Mouse (Mus musculus) regulatory T cell (primary cell): ENCODE results near the gene Per2.

Source experiments
- in situ Hi-C: fragments of 300-600 bp; cut with MboI, MseI; formaldehyde crosslinking; loops from one replicate; pipeline ENCODE4 v1.15.1; 2025; ENCODE audit warnings: high pct_unique_total_duplicates

The Per2 gene

DNA sequence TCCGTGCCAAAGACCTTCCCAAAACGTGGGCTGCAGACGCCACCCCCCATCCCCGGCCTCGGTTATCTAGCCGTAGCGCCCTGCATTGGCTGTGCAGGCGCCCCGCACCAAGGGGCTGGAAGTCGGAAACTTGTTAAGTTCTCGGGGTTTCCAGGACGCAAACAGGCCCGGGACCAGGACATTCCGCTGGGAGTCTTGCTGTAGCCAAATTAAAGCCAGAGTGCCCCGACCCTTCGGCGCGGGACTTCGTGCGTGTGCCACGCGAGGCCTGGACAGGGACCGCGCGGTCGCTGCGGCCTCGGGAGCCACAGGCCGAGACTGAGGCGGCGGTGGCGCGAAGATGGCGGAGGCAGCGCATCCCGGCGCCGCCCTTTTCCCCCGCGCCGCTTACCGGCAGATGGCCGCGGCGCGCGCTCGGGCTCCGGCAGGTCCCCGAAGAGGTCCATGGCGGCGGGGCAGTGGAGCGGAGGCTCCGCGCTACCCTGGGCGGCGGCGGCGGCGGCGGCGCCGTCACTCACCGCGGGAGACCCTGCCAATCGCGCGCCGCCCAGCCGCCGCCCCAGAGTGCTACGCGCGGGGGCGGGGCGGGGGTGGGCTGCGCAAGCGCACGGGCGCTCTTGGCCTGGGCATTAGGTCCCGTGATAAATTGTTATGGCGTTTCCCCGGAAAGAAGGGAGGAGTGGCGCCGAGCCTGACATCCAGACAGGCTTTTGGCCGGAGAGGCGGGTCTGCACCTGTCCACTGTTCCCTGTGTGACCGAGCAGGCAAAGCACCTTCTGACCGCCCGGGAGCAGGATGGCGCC is 60.7 kb downstream of the Per2 start, which contains the start of gene Ilkap:
TSS of gene Ilkap (minus strand) at position 556 of the 803 bp plus-strand sequence.
- in situ Hi-C loops = no loop called here

DNA sequence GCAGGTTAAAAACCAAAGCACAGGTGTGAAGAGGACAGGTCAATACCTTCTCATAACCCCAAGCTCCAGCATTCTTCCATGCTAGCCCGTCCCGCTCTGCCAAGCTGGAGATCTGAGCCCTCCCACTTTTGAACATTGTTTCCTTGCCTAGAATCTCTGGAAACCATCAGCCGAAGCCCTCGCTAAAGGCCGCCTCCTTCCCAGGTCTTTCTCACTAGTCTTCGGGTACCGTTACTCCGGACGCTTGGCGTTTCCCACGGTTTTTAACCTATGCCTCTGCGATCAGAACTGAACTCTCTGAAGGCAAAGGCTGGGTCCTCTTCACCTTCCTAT is 61.2 kb downstream of the Per2 start:
- in situ Hi-C loops = no loop called here

DNA sequence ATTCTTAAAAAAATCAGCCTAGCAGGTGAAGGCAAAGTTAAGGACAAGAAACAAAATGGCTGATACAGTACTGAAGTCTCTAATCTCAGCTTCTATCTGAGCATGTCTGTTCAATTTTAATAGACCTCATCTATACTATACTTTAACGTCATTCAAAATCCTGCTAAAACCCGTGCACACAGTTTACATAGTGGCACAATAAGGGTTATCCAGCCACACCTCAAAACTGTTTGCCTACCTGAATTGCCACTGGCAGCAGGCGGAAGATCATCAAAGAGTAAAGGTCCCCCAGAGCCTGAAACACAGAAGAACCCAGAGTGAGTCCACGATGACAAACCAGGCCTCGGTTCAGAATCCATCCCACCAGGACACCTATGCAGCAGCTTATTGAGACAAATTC is 68.8 kb downstream of the Per2 start:
- in situ Hi-C loops = no loop called here

DNA sequence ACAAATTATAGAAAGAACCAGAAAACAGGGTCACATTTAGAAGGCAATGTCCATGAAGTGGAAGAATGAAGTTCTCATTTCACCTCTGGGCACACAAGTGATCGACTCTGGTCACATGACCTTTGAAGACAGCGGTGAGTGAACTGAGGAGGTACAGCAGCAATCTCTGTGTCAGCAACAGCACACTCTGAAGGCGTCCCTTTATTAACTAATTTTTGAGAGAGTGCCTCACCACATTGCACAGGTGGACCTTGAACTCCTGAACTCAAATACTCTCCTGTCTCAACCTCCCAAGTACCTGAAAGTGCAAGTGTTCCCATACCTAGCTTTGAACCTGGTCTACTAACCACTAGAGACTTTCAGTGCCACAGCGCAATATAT is 78.0 kb downstream of the Per2 start:
- in situ Hi-C loops = no loop called here

DNA sequence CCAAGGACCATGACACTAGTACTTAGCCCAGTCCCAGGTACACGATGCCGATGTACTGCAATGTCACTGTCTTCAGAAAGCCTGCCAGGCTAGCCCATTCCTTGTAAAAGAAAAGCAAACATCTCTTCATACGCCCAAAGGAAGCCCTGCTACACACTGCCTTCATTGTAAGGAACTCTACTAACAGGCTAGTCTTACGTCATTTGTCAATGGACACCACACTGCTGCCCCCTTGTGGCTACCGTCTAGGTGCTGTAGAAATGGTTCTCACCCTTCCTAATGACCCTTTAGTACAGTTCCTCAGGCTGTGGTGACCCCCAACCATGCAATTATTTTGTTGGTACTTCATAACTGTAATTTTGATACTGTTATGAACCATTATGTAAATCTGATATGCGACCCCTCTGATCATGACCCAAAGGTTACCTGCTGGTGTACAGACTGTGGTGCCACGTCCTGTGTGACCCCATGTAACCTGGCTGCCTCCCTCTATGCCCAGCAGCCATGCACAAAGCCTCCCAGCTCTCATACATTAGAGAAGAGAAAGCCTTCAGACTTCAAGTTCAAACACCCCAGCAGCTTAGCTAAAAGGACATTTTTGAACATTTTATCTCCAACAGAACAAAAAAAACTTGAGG is 78.6 kb downstream of the Per2 start:
- in situ Hi-C loops = no loop called here

DNA sequence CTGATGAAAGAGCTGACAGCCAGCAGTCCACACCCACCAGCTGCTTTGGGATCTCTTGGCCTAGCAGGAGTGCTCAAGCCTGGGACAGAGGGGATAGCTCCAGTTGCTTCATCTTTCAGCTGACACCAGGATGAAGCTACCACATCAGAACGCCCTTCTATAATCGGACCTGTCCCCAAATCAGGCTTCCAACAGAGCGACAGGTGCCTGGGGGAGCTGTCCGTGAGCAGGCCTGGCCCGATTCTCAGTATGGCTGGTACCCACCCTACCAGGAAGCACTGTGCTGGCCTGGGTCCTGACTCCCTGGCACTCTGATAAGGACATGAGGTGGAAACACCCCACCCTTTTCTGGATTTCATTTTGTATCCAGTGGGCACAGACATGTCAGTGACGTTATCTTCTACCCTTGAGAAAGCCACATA is 85.7 kb downstream of the Per2 start:
- in situ Hi-C loops = loop anchor here (10.0 kb wide), 1 partner anchor 1091 kb away; no protein-coding TSS in a partner anchor

DNA sequence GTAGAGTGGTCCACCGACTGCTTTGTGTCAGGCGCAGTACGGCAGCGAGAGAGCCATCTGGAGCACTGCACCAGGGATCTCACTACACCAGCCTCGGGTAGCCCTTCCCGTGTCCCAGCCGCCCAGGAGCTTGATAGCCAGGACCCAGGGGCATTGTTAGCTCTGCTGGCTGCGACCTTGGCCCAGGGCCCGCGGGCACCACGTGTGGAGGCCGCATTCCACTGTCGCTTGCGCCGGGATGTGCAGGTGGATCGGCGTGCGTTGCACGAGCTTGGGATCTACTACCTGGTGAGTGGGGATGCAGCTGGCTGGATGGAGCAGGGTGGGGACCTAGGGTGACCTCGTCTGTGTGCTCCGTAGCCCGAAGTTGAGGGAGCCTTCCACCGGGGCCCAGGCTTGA is 89.1 kb downstream of the Per2 start:
- in situ Hi-C loops = loop anchor here (10.0 kb wide), 1 partner anchor 1095 kb away; no protein-coding TSS in a partner anchor

DNA sequence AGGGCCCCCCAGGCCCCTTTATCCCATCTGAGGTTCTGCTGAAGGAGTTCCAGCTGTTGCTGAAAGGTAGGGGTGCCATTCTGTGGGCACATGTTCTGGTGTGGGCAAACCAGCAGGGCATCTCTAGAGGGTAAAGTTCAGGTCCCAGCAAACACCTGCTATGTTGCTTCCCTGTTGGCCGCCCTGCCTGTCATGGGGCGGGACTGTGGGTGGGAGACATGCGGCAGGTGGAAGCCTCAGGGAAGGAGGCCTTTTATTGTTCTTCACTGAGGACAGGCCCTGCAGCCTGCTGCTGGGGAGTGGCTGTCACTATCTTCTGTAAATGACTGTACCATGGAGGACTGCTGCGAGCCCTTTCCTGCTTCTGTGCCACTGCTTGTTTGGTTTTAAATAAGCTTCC is 89.7 kb downstream of the Per2 start:
- in situ Hi-C loops = no loop called here

DNA sequence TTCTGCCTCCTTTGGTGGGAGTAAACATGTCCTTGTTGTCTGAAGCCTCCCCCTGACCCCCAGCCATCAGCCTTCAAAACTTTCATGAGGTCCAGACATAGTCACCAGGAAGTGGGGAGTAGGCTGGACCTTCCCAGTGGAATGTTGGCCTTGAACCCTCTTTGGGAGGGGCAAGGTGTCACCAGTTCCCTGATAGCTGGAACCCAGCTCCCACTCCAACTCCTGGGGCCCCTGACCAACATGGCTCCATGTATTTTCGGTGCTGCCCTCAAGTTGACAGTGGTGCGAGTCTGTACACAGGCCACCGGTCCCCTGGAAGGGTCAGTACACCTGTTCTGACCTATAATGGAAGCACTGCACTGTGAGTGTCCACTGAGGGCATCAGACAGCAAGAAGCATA is 91.8 kb downstream of the Per2 start:
- in situ Hi-C loops = no loop called here

DNA sequence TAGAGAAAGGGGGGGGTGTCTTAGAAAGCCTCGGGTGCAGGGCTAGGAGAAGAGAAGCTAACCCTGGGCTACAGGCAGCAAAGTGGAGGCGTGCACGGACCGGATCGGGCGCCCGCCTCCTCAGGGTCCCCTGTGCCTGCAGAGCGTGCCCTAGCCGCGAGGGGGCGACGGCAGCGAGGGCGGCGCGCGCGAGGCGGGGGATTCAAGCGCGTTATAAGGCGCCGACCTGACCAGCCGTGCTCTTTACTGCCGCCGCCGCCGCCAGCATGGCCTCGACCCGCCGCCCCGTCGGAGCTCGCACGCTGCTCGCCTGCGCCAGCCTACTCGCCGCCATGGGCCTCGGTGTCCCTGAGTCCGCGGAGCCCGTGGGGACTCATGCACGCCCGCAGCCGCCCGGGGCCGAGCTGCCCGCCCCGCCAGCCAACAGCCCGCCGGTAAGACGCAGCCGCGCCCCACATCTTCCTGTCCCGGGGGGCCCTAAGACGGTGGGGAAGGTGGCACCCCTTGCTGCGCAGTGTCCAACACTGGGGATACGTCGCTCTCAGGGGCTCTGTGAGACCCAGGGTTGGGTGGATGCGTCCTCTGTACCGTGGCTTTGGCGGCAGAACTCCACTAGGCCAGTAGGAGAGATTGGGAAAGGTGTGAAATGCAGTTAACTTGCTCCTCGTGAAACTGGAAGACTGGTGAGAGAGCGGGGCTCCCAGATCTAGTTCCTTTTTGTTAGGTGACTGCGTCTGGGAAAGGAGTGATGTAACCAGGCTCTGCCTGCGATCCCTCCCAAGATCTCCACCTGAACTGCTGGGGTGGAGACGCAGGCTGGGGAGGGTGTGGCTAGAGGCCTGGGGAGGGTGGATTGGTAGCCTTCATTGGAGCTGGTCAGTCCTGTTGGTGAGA is 92.7 kb downstream of the Per2 start, which contains the start of gene Erfe:
TSS of gene Erfe (plus strand) at position 216 of the 894 bp plus-strand sequence.
- in situ Hi-C loops = no loop called here
